Mouse (Mus musculus): Measurements from ENCODE around the gene Med27.

GRCm38 (mm10) chr2:29407764-29408163 lies 61.1 kb downstream of the Med27 start:
- no peak for TF ChIP-seq CTCF (IDR thresholded peaks at IDR 0.05; ENCODE audit: control insufficient read depth, insufficient read depth, insufficient read length)
- TF ChIP-seq MAX (IDR thresholded peaks at IDR 0.05) = no peak
- TF ChIP-seq USF1 (IDR thresholded peaks at IDR 0.05; ENCODE audit: low read depth) = no peak
- no peak for TF ChIP-seq CEBPB (IDR thresholded peaks at IDR 0.05; ENCODE audit: low read depth)
